Mouse (Mus musculus) megakaryocyte, embryonic 14.5 days (primary cell): ENCODE data around the gene Insl3.

Experiments used
- FLI1 ChIP-seq: IDR thresholded peaks from 2 replicates; pipeline ENCODE4 v1.6.1; 2012; ENCODE audit warnings: low read length, inconsistent platforms, mixed read lengths
- GATA1 ChIP-seq: IDR thresholded peaks from 3 replicates; pipeline ENCODE4 v1.6.1; 2012; ENCODE audit warnings: mixed read lengths, low read length, inconsistent platforms, borderline replicate concordance

DNA sequence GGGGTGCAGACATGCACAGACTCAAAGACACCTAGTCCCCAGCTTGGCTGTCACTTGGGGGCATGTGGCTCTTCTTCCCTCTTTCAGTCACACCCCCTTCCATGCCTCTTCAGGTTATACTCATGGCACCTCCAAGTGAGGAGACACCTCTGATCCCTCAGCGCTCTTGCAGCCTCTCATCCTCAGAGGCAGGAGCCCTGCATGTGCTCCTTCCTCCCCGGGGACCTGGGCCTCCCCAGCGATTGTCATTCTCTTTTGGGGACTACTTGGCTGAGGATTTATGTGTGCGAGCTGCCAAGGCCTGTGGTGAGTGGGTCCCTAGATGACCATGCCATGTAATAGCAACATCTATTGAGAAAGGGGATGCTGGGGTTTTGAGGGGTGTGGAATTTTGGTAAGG lies 10.8 kb upstream of the Insl3 start:
- TF ChIP-seq GATA1 (no peak), FLI1 (no peak)
